Mouse (Mus musculus) liver, postnatal 0 days (tissue): ENCODE data around the gene Capn10. TPM values are rescaled to one million over a fixed set of nuclear protein-coding genes. Genes with fewer than 3 reads are reported as not detected.
A peak's percentile ranks its signal among the peaks of the same experiment; 100 is the strongest.

Experiments used
- ATAC-seq: fragments of 200-750 bp; cut with Nextera tagmentation; 2 replicates; pipeline ENCODE4 v1.8.0; 2017; ENCODE audit warnings: mild to moderate bottlenecking, moderate library complexity
- DNase-seq: peaks from one replicate; pipeline ENCODE4 v3.0.0-alpha.2; 2016
- H3K27ac ChIP-seq: fragments of 300-500 bp; sonication (generic); 2 replicates; pipeline ENCODE4 v1.5.1; 2014; ENCODE audit warnings: antibody characterized with exemption, moderate library complexity, mild to moderate bottlenecking, low read depth
- H3K27me3 ChIP-seq: fragments of 300-500 bp; sonication (generic); 2 replicates; pipeline ENCODE4 v1.6.1; 2014; ENCODE audit warnings: low read length, control low read depth, mixed read lengths; ENCODE audit not compliant: insufficient read depth
- H3K36me3 ChIP-seq: fragments of 300-500 bp; sonication (generic); replicated peaks from 2 replicates; pipeline ENCODE4 v1.6.1; 2014; ENCODE audit warnings: mild to moderate bottlenecking, control low read depth, low read length, moderate library complexity, mixed read lengths; ENCODE audit not compliant: insufficient read depth
- H3K4me1 ChIP-seq: fragments of 300-500 bp; sonication (generic); 2 replicates; pipeline ENCODE4 v1.6.1; 2014; ENCODE audit warnings: antibody characterized with exemption, mild to moderate bottlenecking, control low read depth; ENCODE audit not compliant: insufficient read depth
- H3K4me2 ChIP-seq: fragments of 300-500 bp; sonication (generic); 2 replicates; pipeline ENCODE4 v1.6.1; 2014; ENCODE audit warnings: low read depth, mild to moderate bottlenecking, low read length, moderate library complexity, mixed read lengths
- H3K4me3 ChIP-seq: fragments of 300-500 bp; sonication (generic); 2 replicates; pipeline ENCODE4 v1.5.1; 2014; ENCODE audit warnings: low read depth, low read length
- H3K9ac ChIP-seq: fragments of 300-500 bp; sonication (generic); replicated peaks from 2 replicates; pipeline ENCODE4 v1.6.1; 2014; ENCODE audit warnings: mild to moderate bottlenecking, moderate library complexity
- H3K9me3 ChIP-seq: fragments of 300-500 bp; sonication (generic); 2 replicates; pipeline ENCODE4 v1.6.1; 2016; ENCODE audit warnings: mild to moderate bottlenecking, control low read depth, low read length, mixed read lengths
- CTCF ChIP-seq: sonication (generic); IDR thresholded peaks from 2 replicates; pipeline ENCODE4 v1.5.1; 2016; ENCODE audit warnings: antibody characterized with exemption, low read depth
- EP300 ChIP-seq: IDR thresholded peaks from 2 replicates; pipeline ENCODE4 v1.6.1; 2016; ENCODE audit warnings: antibody characterized with exemption, low read depth, mild to moderate bottlenecking
- WGBS: fragments of 180-500 bp; shearing (Covaris S2); extraction: QIAGEN DNeasy Blood & Tissue Kit; methylation state at CpG from one replicate; pipeline ENCODE4 v1.1.7; 2014; ENCODE audit not compliant: insufficient replicate concordance; 5-methylcytosine and 5-hydroxymethylcytosine counted together
- polyA plus RNA-seq: library from polyadenylated mRNA; unstranded; fragments of >200 nt; fragmentation: Nextera tagmentation; extraction: Ambion mirVana; gene quantifications from 2 replicates; pipeline ENCODE4 v1.2.1, GENCODE M21; 2015

Gene Capn10
- polyA plus RNA-seq, 1 experiment from 2014 or later: 25.8 TPM

DNA sequence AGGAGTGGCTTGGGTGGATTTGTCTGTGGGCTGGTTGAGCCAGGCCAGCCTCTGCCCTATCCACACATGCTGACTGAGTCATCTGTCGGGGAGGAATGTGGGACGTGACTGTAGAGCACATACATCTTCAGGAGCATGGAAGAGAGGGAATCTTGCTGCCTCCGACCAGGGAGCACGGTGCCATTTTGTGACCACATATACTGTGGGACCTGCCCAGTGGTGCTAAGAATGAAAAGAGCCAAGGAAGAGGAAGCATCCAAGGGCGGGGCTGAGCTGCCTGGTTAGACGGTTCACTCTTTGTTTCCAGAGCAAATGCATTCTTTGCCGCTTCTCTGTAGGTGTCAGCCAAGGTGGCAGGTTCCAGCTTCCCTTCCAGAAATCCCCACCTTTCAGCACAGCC is 44.5 kb downstream of the Capn10 start:
- TF ChIP-seq CTCF (no peak), EP300 (no peak)
- Histone ChIP-seq H3K4me3 (no peak overlapping the region), H3K27ac (no peak overlapping the region), H3K36me3 (no peaks in the 10 kb centered on the region), H3K27me3 (no peaks in the 10 kb centered on the region), H3K4me2 (no peak overlapping the region), H3K9ac (no peak overlapping the region), H3K9me3 (no peaks in the 10 kb centered on the region), H3K4me1 (peaks cover 2% of the 10 kb centered on the region; the same call in 1 of the 2 replicates)
- no peak for ATAC-seq
- DNase-seq: no peak
- 47% methylated on average over 7 of the region's 7 CpGs for WGBS

DNA sequence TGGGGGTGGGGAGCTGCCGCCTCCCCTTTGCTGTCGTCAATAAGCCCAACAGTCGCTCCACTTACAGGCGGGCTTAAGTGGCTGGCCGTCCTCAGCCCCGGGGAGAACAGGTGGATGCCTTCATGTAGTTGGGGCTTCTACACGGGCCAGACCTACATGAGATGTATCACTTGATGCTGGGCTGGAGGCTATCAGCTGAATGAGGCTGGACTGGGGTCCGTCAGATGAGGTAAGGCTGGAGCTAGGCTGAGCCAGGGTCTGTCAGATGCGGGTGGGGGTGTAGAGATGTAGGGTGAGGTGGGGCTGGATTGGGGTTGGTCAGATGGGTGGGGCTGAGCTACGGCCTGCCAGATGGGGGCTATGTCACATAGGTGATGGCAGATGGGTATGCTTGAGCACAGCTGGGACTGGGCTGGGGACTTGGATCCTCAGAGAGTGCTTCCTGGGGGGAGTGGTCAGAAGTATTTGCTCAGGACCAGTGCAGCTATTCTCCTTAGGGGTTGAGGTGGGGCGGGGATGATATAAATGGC is 45.0 kb downstream of the Capn10 start:
- TF ChIP-seq EP300 (no peak), CTCF (no peak)
- H3K4me1 ChIP-seq: peaks cover 2% of the 10 kb centered on the region; the same call in 1 of the 2 replicates
- H3K9ac ChIP-seq: no peak overlapping the region
- no peak overlapping the region for H3K27ac ChIP-seq
- DNase-seq (no peak), ATAC-seq (no peak)
- no peaks in the 10 kb centered on the region for H3K36me3 ChIP-seq
- H3K9me3 ChIP-seq: no peaks in the 10 kb centered on the region
- WGBS: 49% methylated on average over 11 of the region's 11 CpGs
- no peak overlapping the region for H3K4me3 ChIP-seq
- no peak overlapping the region for H3K4me2 ChIP-seq
- no peaks in the 10 kb centered on the region for H3K27me3 ChIP-seq

DNA sequence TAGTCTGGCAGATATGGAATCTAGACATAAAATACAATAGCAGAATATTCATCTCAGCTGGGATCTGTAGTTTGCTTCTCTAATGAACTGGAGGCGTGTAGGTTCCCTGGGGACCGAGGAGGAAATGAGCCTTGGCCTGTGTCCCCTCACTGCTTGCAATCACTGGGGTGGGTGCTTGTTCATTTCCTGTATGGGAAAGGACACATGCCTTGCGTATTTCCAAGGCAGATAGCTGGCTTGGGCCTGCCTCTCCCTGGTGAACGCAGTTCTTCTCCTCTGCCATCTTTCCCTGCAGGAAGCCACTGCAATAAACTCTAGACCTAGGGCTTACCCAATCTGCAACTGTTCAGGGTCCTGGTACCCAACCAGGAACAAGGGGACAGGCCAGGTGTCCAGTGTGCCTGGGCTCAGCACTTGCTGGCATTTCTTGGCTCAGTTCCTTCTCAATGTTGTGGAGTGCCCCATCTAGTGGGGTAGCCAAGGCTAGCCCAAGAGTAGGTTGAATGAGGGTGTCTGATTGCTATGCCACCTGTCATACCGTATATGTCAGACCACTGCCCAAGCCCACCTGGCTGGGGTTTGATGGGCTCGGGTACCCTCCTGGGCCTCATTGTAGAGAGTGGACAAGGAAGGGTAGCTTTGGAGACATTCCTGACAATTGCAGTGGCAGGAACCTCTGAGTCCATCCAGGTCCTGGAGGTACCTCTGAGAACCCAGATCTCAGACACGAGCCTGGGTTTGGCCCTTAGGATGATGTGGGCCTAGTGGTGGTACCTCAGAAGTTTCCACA is 47.1 kb downstream of the Capn10 start:
- DNase-seq: no peak
- peak; percentile 17; the same call in 1 of the 2 replicates for ATAC-seq
- no peak overlapping the region for H3K9ac ChIP-seq
- 0 out of 2 replicates have a peak, but pooled peaks cover 2% of the 10 kb centered on the region for H3K4me1 ChIP-seq
- 54% methylated on average over 7 of the region's 7 CpGs for WGBS
- no peaks in the 10 kb centered on the region for H3K27me3 ChIP-seq
- H3K4me3 ChIP-seq: no peak overlapping the region
- H3K4me2 ChIP-seq: no peak overlapping the region
- no peak for TF ChIP-seq CTCF
- no peak for TF ChIP-seq EP300
- no peaks in the 10 kb centered on the region for H3K9me3 ChIP-seq
- H3K27ac ChIP-seq: no peak overlapping the region
- no peaks in the 10 kb centered on the region for H3K36me3 ChIP-seq

DNA sequence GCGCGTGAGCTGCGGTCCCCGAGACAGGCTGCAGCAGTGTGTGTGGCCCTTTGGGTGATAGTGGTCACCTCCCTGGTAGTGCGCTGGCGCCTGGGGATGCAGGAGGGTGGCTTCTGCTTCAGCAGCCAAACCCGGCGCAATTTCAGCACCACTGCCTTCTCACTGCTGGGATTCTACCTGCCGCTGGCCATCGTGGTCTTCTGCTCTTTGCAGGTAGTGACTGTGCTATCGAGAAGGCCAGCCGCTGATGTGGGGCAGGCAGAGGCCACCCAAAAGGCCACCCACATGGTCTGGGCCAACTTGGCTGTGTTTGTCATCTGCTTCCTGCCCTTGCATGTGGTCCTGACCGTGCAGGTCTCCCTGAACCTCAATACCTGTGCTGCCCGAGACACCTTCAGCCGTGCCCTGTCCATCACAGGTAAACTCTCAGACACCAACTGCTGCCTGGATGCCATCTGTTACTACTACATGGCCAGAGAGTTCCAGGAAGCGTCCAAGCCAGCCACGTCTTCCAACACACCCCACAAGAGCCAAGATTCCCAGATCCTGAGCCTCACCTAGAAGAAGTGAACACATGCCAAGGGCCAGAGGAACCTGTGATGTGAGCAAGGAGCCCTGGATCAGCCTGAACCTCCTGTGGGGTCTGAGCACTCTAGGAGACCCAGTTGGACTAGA is 48.9 kb downstream of the Capn10 start:
- no peak for ATAC-seq
- DNase-seq: no peak
- Histone ChIP-seq H3K36me3 (no peaks in the 10 kb centered on the region), H3K4me3 (no peak overlapping the region), H3K27me3 (no peaks in the 10 kb centered on the region), H3K27ac (no peak overlapping the region), H3K4me2 (no peak overlapping the region), H3K9me3 (no peaks in the 10 kb centered on the region), H3K4me1 (0 out of 2 replicates have a peak, but pooled peaks cover 2% of the 10 kb centered on the region), H3K9ac (no peak overlapping the region)
- 82% methylated on average over 17 of the region's 17 CpGs for WGBS
- TF ChIP-seq CTCF (no peak), EP300 (no peak)

DNA sequence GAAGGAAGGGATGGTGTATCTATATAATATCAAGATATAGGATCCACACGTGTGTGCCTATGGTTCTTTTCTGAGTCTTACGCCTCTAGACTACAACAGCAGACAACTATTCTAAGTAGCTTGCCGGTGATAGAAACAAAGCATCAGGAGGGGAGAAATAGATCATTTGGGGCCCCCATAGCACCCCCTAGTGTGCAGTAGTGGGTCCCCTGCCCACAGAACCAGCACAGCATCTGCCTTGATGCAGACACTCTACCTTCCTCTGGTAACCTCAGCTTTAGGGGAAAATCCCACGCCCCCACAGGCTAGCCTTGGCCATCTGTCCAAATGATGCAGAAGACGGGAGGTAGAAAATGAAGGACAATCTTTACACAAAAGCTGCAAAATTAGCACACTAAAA is 50.8 kb downstream of the Capn10 start:
- Histone ChIP-seq H3K36me3 (no peaks in the 10 kb centered on the region), H3K9ac (no peak overlapping the region), H3K9me3 (no peaks in the 10 kb centered on the region), H3K4me2 (no peak overlapping the region), H3K27me3 (no peaks in the 10 kb centered on the region), H3K27ac (no peak overlapping the region), H3K4me1 (no peaks in the 10 kb centered on the region), H3K4me3 (no peak overlapping the region)
- WGBS: 76% methylated on average over 5 of the region's 5 CpGs
- DNase-seq (no peak), ATAC-seq (no peak)
- TF ChIP-seq CTCF (peak; percentile 18), EP300 (no peak)

DNA sequence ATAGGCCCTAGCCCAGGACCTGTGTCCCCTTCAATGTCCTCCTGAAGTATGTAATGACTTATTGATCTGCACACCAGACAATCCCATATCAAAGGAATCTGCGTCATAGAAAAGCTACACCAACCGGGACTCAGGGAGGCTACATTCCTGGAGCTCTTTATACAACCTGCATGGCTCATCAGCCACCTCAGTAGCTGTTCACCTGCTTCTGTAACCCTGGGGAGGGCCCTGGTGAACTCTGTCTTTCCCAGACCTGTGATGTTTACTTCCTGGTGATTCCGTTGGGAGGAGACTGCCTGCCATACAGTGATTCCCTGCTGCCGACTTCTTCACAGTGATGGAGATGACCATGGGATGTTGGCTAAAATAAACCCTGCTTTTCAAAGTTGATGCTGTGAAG is 54.7 kb downstream of the Capn10 start:
- ATAC-seq: no peak
- no peak for DNase-seq
- no peak overlapping the region for H3K4me2 ChIP-seq
- H3K9me3 ChIP-seq: no peaks in the 10 kb centered on the region
- TF ChIP-seq CTCF (no peak), EP300 (no peak)
- no peaks in the 10 kb centered on the region for H3K36me3 ChIP-seq
- no peaks in the 10 kb centered on the region for H3K4me1 ChIP-seq
- no peak overlapping the region for H3K4me3 ChIP-seq
- no peaks in the 10 kb centered on the region for H3K27me3 ChIP-seq
- 61% methylated on average over 4 of the region's 4 CpGs for WGBS
- H3K27ac ChIP-seq: no peak overlapping the region
- no peak overlapping the region for H3K9ac ChIP-seq
